Mouse (Mus musculus) layer of hippocampus, adult 11-12 months (tissue): Measurements from ENCODE around the gene Asb11.

Experiments
- DNase-seq: peaks from one replicate; pipeline ENCODE4 v3.0.0; 2022; ENCODE audit warnings: low spot score

The Asb11 gene

GRCm38 (mm10) chrX:164436709-164437108 is at the start of gene Asb11:
Gene Asb11, plus strand, starts transcription at chrX:164436994.
- no peak for DNase-seq

GRCm38 (mm10) chrX:164394091-164394490 is 42.7 kb upstream of the Asb11 start:
- no peak for DNase-seq

GRCm38 (mm10) chrX:164398456-164398855 is 38.3 kb upstream of the Asb11 start:
- DNase-seq: no peak

GRCm38 (mm10) chrX:164405080-164405649 is 31.6 kb upstream of the Asb11 start:
- no peak for DNase-seq

GRCm38 (mm10) chrX:164406133-164407022 is 30.4 kb upstream of the Asb11 start:
- no peak for DNase-seq

GRCm38 (mm10) chrX:164408301-164408927 is 28.4 kb upstream of the Asb11 start:
- DNase-seq: no peak

GRCm38 (mm10) chrX:164410562-164410961 is 26.2 kb upstream of the Asb11 start:
- DNase-seq: no peak

- DNase-seq: no peak
Observed at GRCm38 (mm10) chrX:164416803-164417202, 20.0 kb upstream of the Asb11 start.

GRCm38 (mm10) chrX:164418008-164418407 is 18.8 kb upstream of the Asb11 start:
- no peak for DNase-seq

- DNase-seq: peak; percentile 94
Observed at GRCm38 (mm10) chrX:164419471-164419939, 17.3 kb upstream of the Asb11 start, which contains the start of gene Piga. Gene Piga, plus strand, starts transcription at chrX:164419787.

GRCm38 (mm10) chrX:164419955-164420354 is 16.8 kb upstream of the Asb11 start:
- no peak for DNase-seq

- no peak for DNase-seq
Observed at GRCm38 (mm10) chrX:164420518-164420917, 16.3 kb upstream of the Asb11 start.

GRCm38 (mm10) chrX:164424821-164425220 is 12.0 kb upstream of the Asb11 start:
- DNase-seq: no peak

GRCm38 (mm10) chrX:164427295-164427694 is 9.5 kb upstream of the Asb11 start:
- DNase-seq: no peak

GRCm38 (mm10) chrX:164428224-164428623 is 8.6 kb upstream of the Asb11 start:
- no peak for DNase-seq

GRCm38 (mm10) chrX:164430621-164431020 is 6.2 kb upstream of the Asb11 start:
- no peak for DNase-seq

- DNase-seq: no peak
Observed at GRCm38 (mm10) chrX:164431133-164431532, 5.7 kb upstream of the Asb11 start.

GRCm38 (mm10) chrX:164431541-164431940 is 5.3 kb upstream of the Asb11 start:
- DNase-seq: no peak

- DNase-seq: no peak
Observed at GRCm38 (mm10) chrX:164432682-164433081, 4.1 kb upstream of the Asb11 start.

- DNase-seq: no peak
Observed at GRCm38 (mm10) chrX:164439462-164439861, 2.7 kb downstream of the Asb11 start.

GRCm38 (mm10) chrX:164440140-164440539 is 3.3 kb downstream of the Asb11 start:
- no peak for DNase-seq

GRCm38 (mm10) chrX:164440703-164441102 is 3.9 kb downstream of the Asb11 start:
- DNase-seq: no peak

GRCm38 (mm10) chrX:164441306-164441705 is 4.5 kb downstream of the Asb11 start:
- no peak for DNase-seq
